Mouse (Mus musculus) kidney, adult 2 months (tissue): ENCODE measurements at regions not wholly inside any gene's neighbourhood (a gene's known extent, or its start where the extent isn't known, plus 50 kb on each side); places are given as distances from the start of the nearest gene placed in this dataset.

Experiments used
- DNase-seq: peaks from one replicate; pipeline ENCODE4 v3.0.0; 2021
- H3K27ac ChIP-seq: fragments of 200-500 bp; 2 replicates; pipeline ENCODE4 v1.5.1; 2012; ENCODE audit warnings: low read depth, low read length, control low read depth, inconsistent platforms; ENCODE audit not compliant: insufficient read depth
- H3K27me3 ChIP-seq: fragments of 200-500 bp; replicated peaks from 2 replicates; pipeline ENCODE4 v1.6.1; 2012; ENCODE audit warnings: mild to moderate bottlenecking, moderate library complexity, low read length, inconsistent platforms; ENCODE audit not compliant: control insufficient read depth, insufficient read depth
- H3K36me3 ChIP-seq: fragments of 200-500 bp; 2 replicates; pipeline ENCODE4 v1.6.1; 2012; ENCODE audit warnings: mild to moderate bottlenecking, moderate library complexity, low read length, inconsistent platforms; ENCODE audit not compliant: control insufficient read depth, insufficient read depth
- H3K4me1 ChIP-seq: fragments of 200-500 bp; 2 replicates; pipeline ENCODE4 v1.6.1; 2011; ENCODE audit warnings: low read length; ENCODE audit not compliant: control insufficient read depth, insufficient read depth
- H3K4me3 ChIP-seq: fragments of 200-500 bp; 2 replicates; pipeline ENCODE4 v1.5.1; 2011; ENCODE audit warnings: mild to moderate bottlenecking, low read depth, low read length, control low read depth; ENCODE audit not compliant: insufficient read depth
- CTCF ChIP-seq: fragments of 200-500 bp; conservative IDR thresholded peaks from 2 replicates; pipeline ENCODE4 v1.5.1; 2011; ENCODE audit warnings: low read depth, mild to moderate bottlenecking, control low read depth, low read length, moderate library complexity, mixed read lengths; ENCODE audit not compliant: insufficient read depth, insufficient read length
- POLR2A ChIP-seq: fragments of 200-500 bp; IDR thresholded peaks from one replicate; pipeline ENCODE4 v1.6.1; 2011; ENCODE audit warnings: low read depth, low read length, control low read depth
- WGBS: fragments of 180-500 bp; shearing (Covaris S2); methylation state at CpG from one replicate; pipeline ENCODE4 v1.1.7; 2018; 5-methylcytosine and 5-hydroxymethylcytosine counted together

GRCm38 (mm10) chr12:13125054-13125453 is 124.0 kb downstream of the Ddx1 start:
- TF ChIP-seq CTCF, result no peak
- no peak for TF ChIP-seq POLR2A
- DNase-seq, result no peak
- H3K27me3 ChIP-seq, result no peaks in the 10 kb centered on the region
- no peaks in the 10 kb centered on the region for H3K36me3 ChIP-seq
- H3K4me3 ChIP-seq, result no peak overlapping the region
- 100% methylated on average over 1 of the region's 1 CpGs for WGBS
- no peaks in the 10 kb centered on the region for H3K4me1 ChIP-seq
- H3K27ac ChIP-seq, result no peak overlapping the region

GRCm38 (mm10) chr12:13122282-13122681 is 126.7 kb downstream of the Ddx1 start:
- DNase-seq, result peak; percentile 68
- no peaks in the 10 kb centered on the region for H3K27me3 ChIP-seq
- H3K4me1 ChIP-seq, result no peaks in the 10 kb centered on the region
- TF ChIP-seq POLR2A, result no peak
- TF ChIP-seq CTCF, result no peak
- H3K4me3 ChIP-seq, result no peak overlapping the region
- no peak overlapping the region for H3K27ac ChIP-seq
- WGBS, result 27% methylated on average over 9 of the region's 9 CpGs
- no peaks in the 10 kb centered on the region for H3K36me3 ChIP-seq

GRCm38 (mm10) chr12:13120581-13120980 is 128.4 kb downstream of the Ddx1 start:
- WGBS, result 61% methylated on average over 7 of the region's 7 CpGs
- Histone ChIP-seq H3K36me3 (no peaks in the 10 kb centered on the region), H3K4me3 (no peak overlapping the region), H3K27ac (no peak overlapping the region), H3K27me3 (no peaks in the 10 kb centered on the region), H3K4me1 (no peaks in the 10 kb centered on the region)
- DNase-seq, result peak; percentile 31
- TF ChIP-seq POLR2A, result no peak
- TF ChIP-seq CTCF, result no peak

DNA sequence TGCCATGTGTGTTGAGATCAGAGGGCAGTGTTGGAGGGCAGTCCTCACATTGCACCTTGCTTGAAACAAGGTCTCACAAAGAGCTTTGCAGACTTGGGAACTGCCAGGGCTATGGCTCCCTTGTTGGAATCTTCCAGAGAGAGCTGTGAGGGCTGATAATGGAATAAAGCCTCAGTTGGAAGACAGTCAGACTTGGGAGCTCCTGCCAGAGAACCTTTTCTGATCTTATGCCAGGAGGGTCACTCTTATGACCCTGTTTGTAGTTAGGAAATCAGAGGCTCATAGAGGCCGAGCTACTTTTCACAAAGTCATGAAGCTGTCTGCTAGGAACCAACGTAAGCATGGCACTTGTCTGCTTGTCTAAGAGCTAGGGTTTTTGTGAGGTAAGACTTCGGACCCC is 129.4 kb downstream of the Ddx1 start:
- no peaks in the 10 kb centered on the region for H3K4me1 ChIP-seq
- TF ChIP-seq CTCF, result no peak
- no peak for TF ChIP-seq POLR2A
- no peaks in the 10 kb centered on the region for H3K27me3 ChIP-seq
- no peak overlapping the region for H3K4me3 ChIP-seq
- peak; percentile 71 for DNase-seq
- 61% methylated on average over 3 of the region's 3 CpGs for WGBS
- no peak overlapping the region for H3K27ac ChIP-seq
- H3K36me3 ChIP-seq, result no peaks in the 10 kb centered on the region

DNA sequence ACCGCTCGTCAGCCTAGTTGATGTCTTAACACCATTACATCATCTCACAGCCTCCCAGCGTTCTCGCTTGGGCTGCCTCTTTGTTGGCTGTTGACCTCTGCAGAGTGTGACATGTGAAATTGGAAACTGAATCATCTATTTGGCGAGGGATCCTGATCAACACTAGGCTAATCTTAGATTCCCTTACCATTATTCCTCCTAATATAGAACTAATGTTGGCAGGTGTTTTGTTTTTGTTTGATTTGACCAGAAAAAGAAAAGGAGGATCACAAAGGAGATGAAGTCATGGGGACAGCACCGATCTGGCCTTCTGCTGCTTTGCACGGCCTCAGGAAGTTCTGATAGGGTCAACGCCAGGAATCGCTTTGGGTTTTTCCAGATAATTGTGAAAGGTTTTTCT is 131.0 kb downstream of the Ddx1 start:
- Histone ChIP-seq H3K4me3 (no peak overlapping the region), H3K4me1 (no peaks in the 10 kb centered on the region), H3K36me3 (no peaks in the 10 kb centered on the region), H3K27me3 (no peaks in the 10 kb centered on the region), H3K27ac (no peak overlapping the region)
- DNase-seq, result peak; percentile 62
- TF ChIP-seq POLR2A (no peak), CTCF (no peak)
- WGBS, result 64% methylated on average over 9 of the region's 9 CpGs

- no peak overlapping the region for H3K4me3 ChIP-seq
- DNase-seq, result no peak
- 44% methylated on average over 4 of the region's 4 CpGs for WGBS
- no peak overlapping the region for H3K27ac ChIP-seq
- no peaks in the 10 kb centered on the region for H3K36me3 ChIP-seq
- H3K4me1 ChIP-seq, result no peaks in the 10 kb centered on the region
- no peaks in the 10 kb centered on the region for H3K27me3 ChIP-seq
- TF ChIP-seq POLR2A (no peak), CTCF (no peak)
These were observed 134.7 kb downstream of the Ddx1 start for GRCm38 (mm10) chr12:13114341-13114740.

DNA sequence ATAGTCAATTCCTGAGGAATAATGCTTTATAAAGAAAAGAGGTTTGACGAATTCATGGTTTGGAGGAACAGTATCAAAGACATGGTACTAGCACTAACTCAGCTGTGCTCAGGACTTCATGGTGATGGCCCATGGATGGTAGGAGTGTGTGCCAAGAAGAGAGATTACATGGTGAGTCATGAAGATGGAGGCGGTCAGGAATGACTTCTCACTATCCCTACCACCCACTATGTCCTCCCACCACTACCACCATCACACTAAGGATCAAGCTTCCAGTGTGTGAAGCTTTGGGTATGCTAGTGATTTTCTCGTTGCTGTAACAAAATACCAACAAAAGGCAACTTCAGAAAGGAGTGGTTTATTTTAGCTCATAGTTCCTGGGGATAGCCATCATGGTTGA is 142.1 kb downstream of the Ddx1 start:
- Histone ChIP-seq H3K36me3 (no peaks in the 10 kb centered on the region), H3K27ac (no peak overlapping the region), H3K4me1 (no peaks in the 10 kb centered on the region), H3K27me3 (no peaks in the 10 kb centered on the region), H3K4me3 (no peak overlapping the region)
- WGBS, result 90% methylated on average over 3 of the region's 3 CpGs
- TF ChIP-seq POLR2A (no peak), CTCF (no peak)
- DNase-seq, result no peak
